Mouse (Mus musculus): ENCODE data around the gene Fuom. TPM values are rescaled to one million over a fixed set of nuclear protein-coding genes. Genes with fewer than 3 reads are reported as not detected.
A peak's percentile ranks its signal among the peaks of the same experiment; 100 is the strongest.

Fuom gene
- polyA plus RNA-seq, 1 experiment from 2014 or later, result 18.9 TPM

DNA sequence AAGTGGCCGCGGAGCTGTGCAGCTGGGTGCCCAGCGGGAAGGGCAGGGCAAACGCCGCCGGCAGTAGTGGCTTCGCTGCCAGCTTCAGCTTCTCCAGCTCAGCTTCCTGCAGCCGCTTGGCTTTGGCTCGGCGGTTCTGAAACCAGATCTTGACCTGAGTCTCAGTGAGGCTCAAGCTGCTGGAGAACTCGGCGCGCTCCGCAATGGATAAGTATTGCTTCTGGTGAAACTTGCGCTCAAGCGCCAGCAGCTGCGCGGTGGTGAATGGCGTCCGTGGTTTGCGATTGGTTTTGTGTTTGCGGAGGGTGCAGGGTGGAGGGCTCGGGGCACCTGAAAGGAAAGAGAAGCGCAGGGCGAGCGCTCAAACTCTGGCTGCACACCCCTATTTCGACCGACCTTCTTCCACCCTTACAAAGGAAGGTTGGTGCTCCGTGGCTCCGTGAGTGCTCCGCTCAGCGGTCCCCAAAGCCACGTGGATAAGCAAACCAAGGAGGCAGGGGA is 54.4 kb downstream of the Fuom start:
- H3K27me3 ChIP-seq, result peaks cover 87% of the 10 kb centered on the region
- no peak overlapping the region for H3K27ac ChIP-seq (replicated peaks)
- no peaks in the 10 kb centered on the region for H3K9me3 ChIP-seq
- H3K4me1 ChIP-seq, result peaks cover 25% of the 10 kb centered on the region
- ATAC-seq (replicated peaks), result no peak; the same call in 1 of the 2 replicates
- peak overlapping the region; percentile 42 for H3K4me3 ChIP-seq
- under 1% methylated on average over 33 of the region's 33 CpGs for WGBS
- no peak overlapping the region for H3K9ac ChIP-seq (replicated peaks)
- H3K36me3 ChIP-seq, result no peaks in the 10 kb centered on the region
- peak overlapping the region; percentile 69 for H3K4me2 ChIP-seq (replicated peaks)

Other genes starting within 250 kb of the Fuom start
- 4.9 and 5.1 TPM in 2 replicates for gene Kndc1, start 207.7 kb downstream of the Fuom start, polyA plus RNA-seq (2015; fragmentation: Nextera tagmentation; extraction: Ambion mirVana)
- gene Utf1, start 158.7 kb downstream of the Fuom start, polyA plus RNA-seq (2015; fragmentation: Nextera tagmentation; extraction: Ambion mirVana), result not detected in 2 replicates
- gene 6430531B16Rik, start 123.7 kb downstream of the Fuom start, polyA plus RNA-seq (2015; fragmentation: Nextera tagmentation; extraction: Ambion mirVana), result 0.64 and 0.99 TPM in 2 replicates
- 3.1 and 3.9 TPM in 2 replicates for gene Adam8, start 109.9 kb downstream of the Fuom start, polyA plus RNA-seq (2015; fragmentation: Nextera tagmentation; extraction: Ambion mirVana)
- 55.8 and 56.6 TPM in 2 replicates for gene Zfp511, start 66.0 kb downstream of the Fuom start, polyA plus RNA-seq (2015; fragmentation: Nextera tagmentation; extraction: Ambion mirVana)
- 69.0 and 69.2 TPM in 2 replicates for gene Tubgcp2, start 65.8 kb downstream of the Fuom start, polyA plus RNA-seq (2015; fragmentation: Nextera tagmentation; extraction: Ambion mirVana)
- 0.73 TPM in 2 replicates for gene Msx3, start 53.4 kb downstream of the Fuom start, polyA plus RNA-seq (2015; fragmentation: Nextera tagmentation; extraction: Ambion mirVana)
- gene Caly, start 19.9 kb downstream of the Fuom start, polyA plus RNA-seq (2015; fragmentation: Nextera tagmentation; extraction: Ambion mirVana), result 108 and 117 TPM in 2 replicates
- gene Prap1, start 9.0 kb downstream of the Fuom start, polyA plus RNA-seq (2015; fragmentation: Nextera tagmentation; extraction: Ambion mirVana), result not detected in 2 replicates
- gene Paox, start 13.4 kb upstream of the Fuom start, polyA plus RNA-seq (2015; fragmentation: Nextera tagmentation; extraction: Ambion mirVana), result 7.5 and 8.6 TPM in 2 replicates
- 112 and 120 TPM in 2 replicates for gene Echs1, start 14.0 kb upstream of the Fuom start, polyA plus RNA-seq (2015; fragmentation: Nextera tagmentation; extraction: Ambion mirVana)
- gene Mtg1, start 35.1 kb upstream of the Fuom start, polyA plus RNA-seq (2015; fragmentation: Nextera tagmentation; extraction: Ambion mirVana), result 35.1 and 36.7 TPM in 2 replicates
- 15.2 and 15.7 TPM in 2 replicates for gene Sprn, start 52.4 kb upstream of the Fuom start, polyA plus RNA-seq (2015; fragmentation: Nextera tagmentation; extraction: Ambion mirVana)
- not detected in 2 replicates for gene Olfr522, start 62.3 kb upstream of the Fuom start, polyA plus RNA-seq (2015; fragmentation: Nextera tagmentation; extraction: Ambion mirVana)
- gene Olfr523, start 70.8 kb upstream of the Fuom start, polyA plus RNA-seq (2015; fragmentation: Nextera tagmentation; extraction: Ambion mirVana), result not detected in 2 replicates
- gene Olfr524, start 103.5 kb upstream of the Fuom start, polyA plus RNA-seq (2015; fragmentation: Nextera tagmentation; extraction: Ambion mirVana), result not detected in 2 replicates
- gene Cd163l1, start 115.8 kb upstream of the Fuom start, polyA plus RNA-seq (2015; fragmentation: Nextera tagmentation; extraction: Ambion mirVana), result not detected in 2 replicates
- gene 5830411N06Rik, start 144.8 kb upstream of the Fuom start, polyA plus RNA-seq (2015; fragmentation: Nextera tagmentation; extraction: Ambion mirVana), result not detected in 2 replicates
- gene Olfr525, start 218.4 kb upstream of the Fuom start, polyA plus RNA-seq (2015; fragmentation: Nextera tagmentation; extraction: Ambion mirVana), result not detected in 2 replicates
- gene Olfr527, start 231.6 kb upstream of the Fuom start, polyA plus RNA-seq (2015; fragmentation: Nextera tagmentation; extraction: Ambion mirVana), result not detected in 2 replicates